Mouse (Mus musculus) spleen, adult 2 months (tissue): ENCODE data around the gene Rnf19b.

ENCODE experiments used
- CTCF ChIP-seq: fragments of 200-500 bp; IDR thresholded peaks from 2 replicates; pipeline ENCODE4 v1.5.1; 2011; ENCODE audit warnings: mild to moderate bottlenecking, inconsistent platforms; ENCODE audit not compliant: insufficient read depth, insufficient read length, insufficient replicate concordance; ENCODE audit errors: extremely low read depth
- POLR2A ChIP-seq: fragments of 200-500 bp; IDR thresholded peaks from 2 replicates; pipeline ENCODE4 v1.6.1; 2011; ENCODE audit warnings: low read depth, low read length, inconsistent platforms

- TF ChIP-seq CTCF (no peak), POLR2A (no peak)
Measured at GRCm38 (mm10) chr4:129021426-129021825, 36.6 kb upstream of the Rnf19b start.
